Mouse (Mus musculus) naive thymus-derived CD4-positive, alpha-beta T cell, adult 2 months (primary cell): Measurements from ENCODE around the gene Brsk1.
A peak's percentile ranks its signal among the peaks of the same experiment; 100 is the strongest.

ENCODE experiments used
- DNase-seq: peaks from one replicate; pipeline ENCODE4 v3.0.0-alpha.2; 2011; ENCODE audit warnings: low read depth

The Brsk1 gene

GRCm38 (mm10) chr7:4669156-4669555, 21.2 kb upstream of the Brsk1 start:
- DNase-seq: no peak

GRCm38 (mm10) chr7:4670655-4671255, 19.6 kb upstream of the Brsk1 start:
- no peak for DNase-seq

GRCm38 (mm10) chr7:4671956-4672355, 18.4 kb upstream of the Brsk1 start:
- no peak for DNase-seq

GRCm38 (mm10) chr7:4674114-4674731, 16.2 kb upstream of the Brsk1 start:
- DNase-seq: peak; percentile 60

- no peak for DNase-seq
Observed at GRCm38 (mm10) chr7:4675200-4675599, 15.2 kb upstream of the Brsk1 start.

GRCm38 (mm10) chr7:4683307-4683706, 7.1 kb upstream of the Brsk1 start:
- DNase-seq: no peak

- DNase-seq: no peak
Observed at GRCm38 (mm10) chr7:4684203-4684602, 6.2 kb upstream of the Brsk1 start.

GRCm38 (mm10) chr7:4684632-4685417, 5.6 kb upstream of the Brsk1 start, which contains the start of gene Hspbp1:
Hspbp1 (minus strand) TSS chr7:4685068.
- DNase-seq: peak; percentile 99

GRCm38 (mm10) chr7:4690951-4691653, 698 bp downstream of the Brsk1 start:
- DNase-seq: no peak

- no peak for DNase-seq
Observed at GRCm38 (mm10) chr7:4693004-4693403, 2.6 kb downstream of the Brsk1 start.

- no peak for DNase-seq
Observed at GRCm38 (mm10) chr7:4702334-4702733, 11.9 kb downstream of the Brsk1 start.

GRCm38 (mm10) chr7:4703195-4703594, 12.8 kb downstream of the Brsk1 start:
- DNase-seq: no peak

- DNase-seq: peak; percentile 41
Observed at GRCm38 (mm10) chr7:4705098-4705497, 14.7 kb downstream of the Brsk1 start.

GRCm38 (mm10) chr7:4712594-4712993, 22.2 kb downstream of the Brsk1 start:
- no peak for DNase-seq

GRCm38 (mm10) chr7:4716955-4717354, 26.6 kb downstream of the Brsk1 start:
- no peak for DNase-seq

- DNase-seq: no peak
Observed at GRCm38 (mm10) chr7:4719276-4719675, 28.9 kb downstream of the Brsk1 start.

- peak; percentile 31 for DNase-seq
Observed at GRCm38 (mm10) chr7:4723508-4723907, 33.1 kb downstream of the Brsk1 start.

- no peak for DNase-seq
Observed at GRCm38 (mm10) chr7:4724359-4724758, 34.0 kb downstream of the Brsk1 start.

- DNase-seq: no peak
Observed at GRCm38 (mm10) chr7:4725169-4725568, 34.8 kb downstream of the Brsk1 start, which contains the start of gene Tmem150b. Tmem150b (minus strand) TSS chr7:4725249.

- DNase-seq: no peak
Observed at GRCm38 (mm10) chr7:4731090-4731489, 40.7 kb downstream of the Brsk1 start.

GRCm38 (mm10) chr7:4732968-4733392, 42.6 kb downstream of the Brsk1 start:
- DNase-seq: no peak

GRCm38 (mm10) chr7:4739041-4739543, 48.7 kb downstream of the Brsk1 start:
- no peak for DNase-seq
